Mouse (Mus musculus) thymus, adult 2 months (tissue): ENCODE results near the gene Zfyve21. TPM values are rescaled to one million over a fixed set of nuclear protein-coding genes. Genes with fewer than 3 reads are reported as not detected.

ENCODE experiments used
- DNase-seq: peaks from one replicate; pipeline ENCODE4 v3.0.0; 2021
- H3K27ac ChIP-seq: fragments of 200-500 bp; 2 replicates; pipeline ENCODE4 v1.5.1; 2012; ENCODE audit warnings: low read length, control low read depth; ENCODE audit not compliant: control insufficient read depth, insufficient read depth
- H3K27me3 ChIP-seq: fragments of 200-500 bp; 2 replicates; pipeline ENCODE4 v1.6.1; 2012; ENCODE audit warnings: mild to moderate bottlenecking, low read length, moderate library complexity, mixed read lengths; ENCODE audit not compliant: control insufficient read depth, insufficient read depth
- H3K36me3 ChIP-seq: fragments of 200-500 bp; 2 replicates; pipeline ENCODE4 v1.6.1; 2012; ENCODE audit warnings: mild to moderate bottlenecking, low read length, moderate library complexity; ENCODE audit not compliant: control insufficient read depth, insufficient read depth
- H3K4me1 ChIP-seq: fragments of 200-500 bp; replicated peaks from 2 replicates; pipeline ENCODE4 v1.6.1; 2012; ENCODE audit warnings: low read length; ENCODE audit not compliant: control insufficient read depth, insufficient read depth
- H3K4me3 ChIP-seq: fragments of 200-500 bp; 2 replicates; pipeline ENCODE4 v1.5.1; 2012; ENCODE audit warnings: mild to moderate bottlenecking, low read length, control low read depth, moderate library complexity; ENCODE audit not compliant: control insufficient read depth, insufficient read depth
- CTCF ChIP-seq: fragments of 200-500 bp; IDR thresholded peaks from 2 replicates; pipeline ENCODE4 v1.5.1; 2012; ENCODE audit warnings: mild to moderate bottlenecking, control low read depth, low read length, moderate library complexity, borderline replicate concordance; ENCODE audit not compliant: control insufficient read depth, poor library complexity, insufficient read depth; ENCODE audit errors: extremely low read depth
- POLR2A ChIP-seq: fragments of 200-500 bp; IDR thresholded peaks from 2 replicates; pipeline ENCODE4 v1.6.1; 2012; ENCODE audit warnings: mild to moderate bottlenecking, low read length, control low read depth, moderate library complexity; ENCODE audit not compliant: control insufficient read depth, poor library complexity, insufficient read depth; ENCODE audit errors: extremely low read depth
- WGBS: fragments of 180-500 bp; shearing (Covaris S2); methylation state at CpG from one replicate; pipeline ENCODE4 v1.1.7; 2018; 5-methylcytosine and 5-hydroxymethylcytosine counted together
- polyA plus RNA-seq: library from polyadenylated mRNA; depleted of rRNA; stranded (reverse); fragments of >200 nt; gene quantifications from 2 replicates; pipeline ENCODE4 v1.2.3, GENCODE M21; 2012

Gene Zfyve21
- polyA plus RNA-seq, 1 experiment: 46.4 TPM

- H3K36me3 ChIP-seq: peaks cover 5% of the 10 kb centered on the region
- H3K27me3 ChIP-seq: no peaks in the 10 kb centered on the region
- H3K4me3 ChIP-seq: no peak overlapping the region
- no peak for DNase-seq
- no peak overlapping the region for H3K27ac ChIP-seq
- peaks cover 9% of the 10 kb centered on the region for H3K4me1 ChIP-seq
- TF ChIP-seq POLR2A (no peak), CTCF (no peak)
- WGBS: 94% methylated on average over 7 of the region's 7 CpGs
Measured at GRCm38 (mm10) chr12:111820708-111821107, 6.7 kb downstream of the Zfyve21 start.

DNA sequence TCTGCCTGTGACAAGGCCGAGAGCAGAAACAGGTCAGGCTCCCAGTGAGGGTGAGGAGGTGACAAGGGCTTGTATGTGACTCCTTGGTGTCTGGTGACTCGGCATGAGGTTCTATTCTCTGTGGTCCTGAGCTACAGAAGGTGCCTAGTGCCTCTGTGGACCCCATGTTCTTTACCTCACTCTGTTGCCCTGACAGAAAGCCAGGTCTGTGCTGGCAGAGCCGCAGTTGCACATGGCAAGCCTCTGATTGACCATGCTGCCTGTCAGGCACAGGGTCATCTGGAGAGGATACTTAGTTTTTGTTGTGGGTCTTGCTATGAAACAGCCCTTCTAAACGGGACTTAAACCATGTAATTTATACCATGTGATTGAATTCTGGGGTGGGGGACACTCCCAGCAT lies 8.0 kb downstream of the Zfyve21 start:
- Histone ChIP-seq H3K4me3 (no peak overlapping the region), H3K36me3 (peaks cover 16% of the 10 kb centered on the region), H3K27me3 (no peaks in the 10 kb centered on the region), H3K4me1 (no peaks in the 10 kb centered on the region; the same call in 1 of the 2 replicates), H3K27ac (no peak overlapping the region)
- TF ChIP-seq CTCF: no peak
- TF ChIP-seq POLR2A: no peak
- no peak for DNase-seq
- 88% methylated on average over 4 of the region's 4 CpGs for WGBS

DNA sequence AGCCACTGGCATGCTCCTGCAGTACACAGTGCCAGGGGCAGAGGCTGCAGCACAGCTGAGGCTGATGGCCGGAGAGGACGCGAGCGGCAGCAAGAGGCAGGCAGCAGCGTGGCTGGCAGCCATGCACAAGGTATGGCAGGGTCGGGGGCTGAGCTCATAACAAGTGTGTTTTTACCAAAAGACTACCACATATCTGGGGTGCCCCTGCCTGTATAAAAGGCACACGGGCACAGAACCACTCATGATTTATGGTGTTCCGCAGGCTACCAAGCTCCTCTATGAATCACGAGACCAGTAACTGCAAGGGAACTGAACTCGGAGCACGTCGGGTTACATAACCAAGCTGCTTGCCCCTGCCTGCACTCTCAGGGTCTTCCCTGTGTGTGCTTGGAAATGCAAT lies 13.6 kb downstream of the Zfyve21 start:
- 97% methylated on average over 12 of the region's 12 CpGs for WGBS
- Histone ChIP-seq H3K4me1 (no peaks in the 10 kb centered on the region), H3K27ac (no peak overlapping the region), H3K36me3 (peaks cover 50% of the 10 kb centered on the region), H3K27me3 (no peaks in the 10 kb centered on the region), H3K4me3 (no peak overlapping the region)
- no peak for TF ChIP-seq POLR2A
- TF ChIP-seq CTCF: no peak
- no peak for DNase-seq

- Histone ChIP-seq H3K36me3 (peaks cover 69% of the 10 kb centered on the region), H3K27ac (no peak overlapping the region), H3K4me3 (no peak overlapping the region), H3K27me3 (no peaks in the 10 kb centered on the region), H3K4me1 (no peaks in the 10 kb centered on the region)
- TF ChIP-seq POLR2A: no peak
- TF ChIP-seq CTCF: no peak
- no peak for DNase-seq
- 76% methylated on average over 5 of the region's 5 CpGs for WGBS
Measured at GRCm38 (mm10) chr12:111829447-111829846, 15.5 kb downstream of the Zfyve21 start.

DNA sequence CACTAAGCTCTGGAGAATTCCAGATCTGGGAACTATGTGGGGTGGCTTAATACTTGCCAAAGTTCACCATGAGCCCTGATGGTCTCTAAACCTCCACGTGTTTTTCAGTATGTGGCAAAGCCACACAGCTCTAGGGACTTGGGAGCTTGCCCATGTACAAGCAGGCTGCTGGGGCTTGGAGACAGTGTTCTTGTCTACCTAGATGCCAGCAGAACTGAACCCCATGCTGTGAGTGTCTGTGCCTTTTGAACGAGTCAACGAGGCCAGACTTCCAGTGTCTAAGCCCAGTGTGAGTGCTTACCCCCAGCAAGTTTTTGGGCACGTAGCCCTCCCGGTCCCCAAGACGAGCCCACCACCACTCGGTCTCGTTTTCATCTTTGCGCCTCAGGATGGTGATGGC lies 16.0 kb downstream of the Zfyve21 start:
- Histone ChIP-seq H3K36me3 (peaks cover 69% of the 10 kb centered on the region), H3K4me1 (no peaks in the 10 kb centered on the region), H3K27ac (no peak overlapping the region), H3K27me3 (no peaks in the 10 kb centered on the region), H3K4me3 (no peak overlapping the region)
- no peak for DNase-seq
- TF ChIP-seq CTCF: no peak
- TF ChIP-seq POLR2A: no peak
- WGBS: 95% methylated on average over 9 of the region's 9 CpGs

DNA sequence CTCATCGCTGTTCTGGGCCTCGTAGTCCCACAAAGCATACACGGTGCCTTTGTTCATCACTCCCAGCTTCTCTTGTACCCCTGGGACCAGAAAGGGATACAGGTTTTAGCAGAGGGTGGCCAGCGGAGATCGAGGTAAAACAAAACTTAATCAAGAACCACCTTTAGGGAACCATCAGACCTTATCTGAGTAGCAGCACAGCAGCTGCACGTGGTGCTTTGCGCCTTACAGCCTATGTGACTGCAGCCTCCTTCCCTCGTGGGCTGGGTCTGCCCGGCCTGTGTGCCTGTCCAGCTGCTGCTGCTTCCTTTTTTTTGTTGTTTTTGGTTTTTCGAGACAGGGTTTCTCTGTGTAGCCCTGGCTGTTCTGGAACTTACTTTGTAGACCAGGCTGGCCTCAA lies 16.4 kb downstream of the Zfyve21 start:
- H3K4me1 ChIP-seq: no peaks in the 10 kb centered on the region
- peaks cover 71% of the 10 kb centered on the region for H3K36me3 ChIP-seq
- TF ChIP-seq POLR2A (no peak), CTCF (no peak)
- H3K27ac ChIP-seq: no peak overlapping the region
- H3K27me3 ChIP-seq: no peaks in the 10 kb centered on the region
- H3K4me3 ChIP-seq: no peak overlapping the region
- WGBS: 70% methylated on average over 10 of the region's 10 CpGs
- DNase-seq: no peak

DNA sequence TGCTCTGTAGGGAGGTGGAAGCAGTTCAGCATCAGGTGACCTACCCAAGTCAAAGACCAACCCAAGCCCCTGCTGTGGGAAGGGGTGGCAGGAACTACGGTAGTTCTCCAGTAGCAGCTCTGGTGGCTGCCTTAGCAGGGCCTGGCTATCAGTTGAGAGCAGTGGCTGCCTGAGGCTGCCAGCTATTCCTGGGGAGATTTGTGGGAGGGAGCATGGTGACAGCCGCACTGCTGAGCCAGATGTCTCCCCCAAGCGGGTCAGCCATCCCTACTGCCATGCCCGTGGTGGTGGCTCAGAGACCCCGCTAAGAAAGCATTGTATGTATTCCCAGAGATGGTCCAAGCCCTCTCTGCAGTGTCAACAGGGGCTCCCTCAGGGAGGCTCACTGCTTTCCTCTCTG lies 18.7 kb downstream of the Zfyve21 start:
- no peak for DNase-seq
- Histone ChIP-seq H3K4me3 (no peak overlapping the region), H3K36me3 (peaks cover 67% of the 10 kb centered on the region), H3K27me3 (no peaks in the 10 kb centered on the region), H3K4me1 (no peaks in the 10 kb centered on the region), H3K27ac (no peak overlapping the region)
- no peak for TF ChIP-seq CTCF
- TF ChIP-seq POLR2A: no peak
- 93% methylated on average over 5 of the region's 5 CpGs for WGBS
